8 mouse cellular contexts compared by ENCODE assay signal in genomic region chr11:101174389-101174745, GRCm38 (mm10). TPM values are rescaled to one million over a fixed set of nuclear protein-coding genes. Genes with fewer than 3 reads are reported as not detected.
A peak's percentile ranks its signal among the peaks of the same experiment; 100 is the strongest.
DNase-seq lines count a peak whose midpoint lies in the region; ATAC-seq and TF ChIP-seq lines count a peak whose summit lies in the region.

No protein-coding gene starts in this region.

- DNase-seq in cerebellum, adult 11 months, result peak; percentile 68
- no peak for DNase-seq in cerebellum, postnatal 4 days (ENCODE audit: low spot score in 2 of 2)
- no peak for DNase-seq in natural killer cell, adult 2 months (ENCODE audit: low spot score in 2 of 2)
- DNase-seq in frontal cortex, postnatal 10 days (ENCODE audit: low spot score in 2 of 2), result no peak

- peak overlapping the region; percentile 89 for H3K4me3 ChIP-seq in megakaryocyte, embryonic 14.5 days (replicated peaks)
- H3K4me3 ChIP-seq in intestine, postnatal 0 days (ENCODE audit: low read depth, low read length), result peak overlapping the region; percentile 28
- peak overlapping the region; percentile 35 for H3K4me3 ChIP-seq in neural tube, embryonic 15.5 days (replicated peaks)

- H3K36me3 ChIP-seq in megakaryocyte, embryonic 14.5 days (replicated peaks; ENCODE audit: low read length), result no peaks in the 10 kb centered on the region
- no peaks in the 10 kb centered on the region for H3K36me3 ChIP-seq in intestine, postnatal 0 days (ENCODE audit: control insufficient read depth, insufficient read depth)
- H3K36me3 ChIP-seq in neural tube, embryonic 15.5 days, result no peaks in the 10 kb centered on the region

- WGBS in intestine, postnatal 0 days, result 45% methylated on average over 9 of the region's 9 CpGs
- 24% methylated on average over 9 of the region's 9 CpGs for WGBS in neural tube, embryonic 15.5 days

- no peak overlapping the region for H3K27ac ChIP-seq in intestine, postnatal 0 days (ENCODE audit: low read depth, low read length)
- peak overlapping the region; percentile 63 for H3K27ac ChIP-seq in neural tube, embryonic 15.5 days (replicated peaks)

- no peaks in the 10 kb centered on the region for H3K9me3 ChIP-seq in megakaryocyte, embryonic 14.5 days
- H3K9me3 ChIP-seq in intestine, postnatal 0 days (ENCODE audit: control insufficient read depth), result no peaks in the 10 kb centered on the region
- H3K9me3 ChIP-seq in neural tube, embryonic 15.5 days (replicated peaks), result no peaks in the 10 kb centered on the region

- peak overlapping the region; percentile 68 for H3K4me2 ChIP-seq in intestine, postnatal 0 days (replicated peaks; ENCODE audit: low read depth)
- peak overlapping the region; percentile 75 for H3K4me2 ChIP-seq in neural tube, embryonic 15.5 days

- ATAC-seq in megakaryocyte, adult 5-6 weeks (ENCODE audit: poor library complexity, severe bottlenecking), result no peak
- no peak for ATAC-seq in intestine, postnatal 0 days
- ATAC-seq in neural tube, embryonic 15.5 days (ENCODE audit: low FRiP score), result no peak

- peaks cover 94% of the 10 kb centered on the region for H3K4me1 ChIP-seq in megakaryocyte, embryonic 14.5 days
- H3K4me1 ChIP-seq in intestine, postnatal 0 days (replicated peaks; ENCODE audit: control insufficient read depth, insufficient read depth, low read length), result peaks cover 16% of the 10 kb centered on the region
- H3K4me1 ChIP-seq in neural tube, embryonic 15.5 days, result peaks cover 84% of the 10 kb centered on the region

- TF ChIP-seq CTCF in intestine, postnatal 0 days (IDR thresholded peaks at IDR 0.05; ENCODE audit: low read depth), result no peak

- peak overlapping the region; percentile 11; the same call in 1 of the 2 replicates for H3K9ac ChIP-seq in intestine, postnatal 0 days (ENCODE audit: low read depth, low read length)
- peak overlapping the region; percentile 41 for H3K9ac ChIP-seq in neural tube, embryonic 15.5 days (replicated peaks)

- H3K27me3 ChIP-seq in megakaryocyte, embryonic 14.5 days (replicated peaks), result peaks cover 97% of the 10 kb centered on the region
- H3K27me3 ChIP-seq in intestine, postnatal 0 days (replicated peaks; ENCODE audit: control insufficient read depth, insufficient read depth, low read length), result peaks cover 12% of the 10 kb centered on the region
- peaks cover 34% of the 10 kb centered on the region for H3K27me3 ChIP-seq in neural tube, embryonic 15.5 days (replicated peaks)

RNA-seq across cellular contexts. Expression of gene Ccr10, which starts 0.9 kb away (rescaled TPM):
- 0.13 TPM in 1 of 2 replicates, not detected in the other for polyA plus RNA-seq in megakaryocyte, embryonic 14.5 days (2012; ENCODE audit: insufficient read depth, low replicate concordance)
- total RNA-seq in megakaryocyte, adult 5-6 weeks (2015), result 0.11 TPM in 1 of 2 replicates, not detected in the other
- 0.07 and 0.37 TPM in 2 replicates for total RNA-seq in megakaryocyte, adult 5-6 weeks (2017)
- polyA plus RNA-seq in intestine, postnatal 0 days (2015; fragmentation: Nextera tagmentation; extraction: Ambion mirVana), result 0.13 and 0.22 TPM in 2 replicates
- 0.51 and 0.70 TPM in 2 replicates for polyA plus RNA-seq in neural tube, embryonic 15.5 days (2015; fragmentation: Nextera tagmentation; extraction: Ambion mirVana)

RNA-seq across cellular contexts. Expression of gene Plekhh3, which starts 3.2 kb away (rescaled TPM):
- 2.3 and 6.6 TPM in 2 replicates for polyA plus RNA-seq in megakaryocyte, embryonic 14.5 days (2012; ENCODE audit: insufficient read depth, low replicate concordance)
- total RNA-seq in megakaryocyte, adult 5-6 weeks (2015), result 0.96 and 1.6 TPM in 2 replicates
- total RNA-seq in megakaryocyte, adult 5-6 weeks (2017), result 1.8 and 3.8 TPM in 2 replicates
- polyA plus RNA-seq in intestine, postnatal 0 days (2015; fragmentation: Nextera tagmentation; extraction: Ambion mirVana), result 7.7 and 7.8 TPM in 2 replicates
- polyA plus RNA-seq in neural tube, embryonic 15.5 days (2015; fragmentation: Nextera tagmentation; extraction: Ambion mirVana), result 9.2 and 9.5 TPM in 2 replicates

RNA-seq across cellular contexts. Expression of gene Cntnap1, which starts 4.0 kb away (rescaled TPM):
- polyA plus RNA-seq in megakaryocyte, embryonic 14.5 days (2012; ENCODE audit: insufficient read depth, low replicate concordance), result 0.72 and 0.89 TPM in 2 replicates
- not detected in 2 replicates for total RNA-seq in megakaryocyte, adult 5-6 weeks (2015)
- total RNA-seq in megakaryocyte, adult 5-6 weeks (2017), result 0.07 TPM in 1 of 2 replicates, not detected in the other
- polyA plus RNA-seq in intestine, postnatal 0 days (2015; fragmentation: Nextera tagmentation; extraction: Ambion mirVana), result 5.2 and 6.0 TPM in 2 replicates
- polyA plus RNA-seq in neural tube, embryonic 15.5 days (2015; fragmentation: Nextera tagmentation; extraction: Ambion mirVana), result 11.2 and 12.3 TPM in 2 replicates

RNA-seq across cellular contexts. Expression of gene Tubg2, which starts 18.7 kb away (rescaled TPM):
- polyA plus RNA-seq in megakaryocyte, embryonic 14.5 days (2012; ENCODE audit: insufficient read depth, low replicate concordance), result not detected in 2 replicates
- total RNA-seq in megakaryocyte, adult 5-6 weeks (2015), result not detected in 2 replicates
- not detected in 2 replicates for total RNA-seq in megakaryocyte, adult 5-6 weeks (2017)
- 2.5 and 2.8 TPM in 2 replicates for polyA plus RNA-seq in intestine, postnatal 0 days (2015; fragmentation: Nextera tagmentation; extraction: Ambion mirVana)
- polyA plus RNA-seq in neural tube, embryonic 15.5 days (2015; fragmentation: Nextera tagmentation; extraction: Ambion mirVana), result 49.9 and 60.7 TPM in 2 replicates

RNA-seq across cellular contexts. Expression of gene Ezh1, which starts 51.9 kb away (rescaled TPM):
- 0.65 and 2.0 TPM in 2 replicates for polyA plus RNA-seq in megakaryocyte, embryonic 14.5 days (2012; ENCODE audit: insufficient read depth, low replicate concordance)
- 20.0 and 20.8 TPM in 2 replicates for total RNA-seq in megakaryocyte, adult 5-6 weeks (2015)
- total RNA-seq in megakaryocyte, adult 5-6 weeks (2017), result 20.0 and 20.1 TPM in 2 replicates
- 9.8 and 10.8 TPM in 2 replicates for polyA plus RNA-seq in intestine, postnatal 0 days (2015; fragmentation: Nextera tagmentation; extraction: Ambion mirVana)
- 25.4 and 26.1 TPM in 2 replicates for polyA plus RNA-seq in neural tube, embryonic 15.5 days (2015; fragmentation: Nextera tagmentation; extraction: Ambion mirVana)

Comparison
In these comparisons a context has a peak if more than half of its experiments do, and no peak if none do; other contexts are left out.
1. H3K4me3 ChIP-seq: peak in every context shown above with its lines; median percentile 89 in megakaryocyte, embryonic 14.5 days; 35 in neural tube, embryonic 15.5 days; 28 in intestine, postnatal 0 days.